Mouse (Mus musculus) embryo, embryonic 11 days (tissue): Measurements from ENCODE around the gene Cd2.

ENCODE experiments used
- DNase-seq: peaks from one replicate; pipeline ENCODE4 v3.0.0-alpha.2; 2015

The Cd2 gene

GRCm38 (mm10) chr3:101287911-101288311, at the start of gene Cd2:
Gene Cd2, minus strand, starts transcription at chr3:101287939.
- no peak for DNase-seq

GRCm38 (mm10) chr3:101328617-101329016, 40.9 kb upstream of the Cd2 start:
- peak; percentile 73 for DNase-seq

- DNase-seq = no peak
Observed at GRCm38 (mm10) chr3:101327248-101327647, 39.5 kb upstream of the Cd2 start.

GRCm38 (mm10) chr3:101322437-101322836, 34.7 kb upstream of the Cd2 start:
- no peak for DNase-seq

- no peak for DNase-seq
Observed at GRCm38 (mm10) chr3:101320874-101321273, 33.1 kb upstream of the Cd2 start.

- no peak for DNase-seq
Observed at GRCm38 (mm10) chr3:101318516-101319170, 30.9 kb upstream of the Cd2 start.

- no peak for DNase-seq
Observed at GRCm38 (mm10) chr3:101318115-101318514, 30.4 kb upstream of the Cd2 start.

- DNase-seq = no peak
Observed at GRCm38 (mm10) chr3:101314954-101315353, 27.2 kb upstream of the Cd2 start.

- no peak for DNase-seq
Observed at GRCm38 (mm10) chr3:101313266-101314051, 25.7 kb upstream of the Cd2 start.

GRCm38 (mm10) chr3:101310977-101311376, 23.2 kb upstream of the Cd2 start:
- no peak for DNase-seq

GRCm38 (mm10) chr3:101309626-101310025, 21.9 kb upstream of the Cd2 start:
- no peak for DNase-seq

GRCm38 (mm10) chr3:101306090-101306489, 18.4 kb upstream of the Cd2 start:
- no peak for DNase-seq

- DNase-seq = no peak
Observed at GRCm38 (mm10) chr3:101305046-101305445, 17.3 kb upstream of the Cd2 start.

GRCm38 (mm10) chr3:101304156-101304555, 16.4 kb upstream of the Cd2 start:
- DNase-seq = peak; percentile 85

GRCm38 (mm10) chr3:101300271-101301071, 12.7 kb upstream of the Cd2 start:
- peak; percentile 68 for DNase-seq

- DNase-seq = no peak
Observed at GRCm38 (mm10) chr3:101299591-101299990, 11.9 kb upstream of the Cd2 start.

GRCm38 (mm10) chr3:101297221-101297620, 9.5 kb upstream of the Cd2 start:
- DNase-seq = no peak

GRCm38 (mm10) chr3:101295931-101296820, 8.4 kb upstream of the Cd2 start:
- DNase-seq = no peak

GRCm38 (mm10) chr3:101295366-101295867, 7.7 kb upstream of the Cd2 start:
- peak; percentile 91 for DNase-seq

- DNase-seq = no peak
Observed at GRCm38 (mm10) chr3:101294487-101295365, 7.0 kb upstream of the Cd2 start.

- DNase-seq = no peak
Observed at GRCm38 (mm10) chr3:101293571-101294135, 5.9 kb upstream of the Cd2 start.
